Mouse (Mus musculus): Measurements from ENCODE around the gene Ppp2r5c. TPM values are rescaled to one million over a fixed set of nuclear protein-coding genes. Genes with fewer than 3 reads are reported as not detected.

The Ppp2r5c gene
- total and polyA plus RNA-seq, 3 experiments: 72.0 to 100.0 (median 93.9) TPM

GRCm38 (mm10) chr12:110424008-110424704, 22.8 kb upstream of the Ppp2r5c start:
- Histone ChIP-seq H3K36me3 (ENCODE audit: control insufficient read depth in 1 of 2, insufficient read depth in 2 of 2, low read length in 2 of 2) (0 out of 4 replicates have a peak, but pooled peaks cover 0 to 2% of the 10 kb centered on the region in 2 experiments), H3K27ac (ENCODE audit: control insufficient read depth, low read depth, low read length) (no peak overlapping the region), H3K9ac (ENCODE audit: control insufficient read depth, low read depth, low read length, poor library complexity, severe bottlenecking) (no peak overlapping the region), H3K4me3 (ENCODE audit: control insufficient read depth in 1 of 2, insufficient read depth in 1 of 2, low read depth in 2 of 2, low read length in 2 of 2) (no peak overlapping the region), H3K9me3 (replicated peaks; ENCODE audit: insufficient read depth, low read length) (no peaks in the 10 kb centered on the region), H3K4me1 (ENCODE audit: control insufficient read depth in 1 of 2, insufficient read depth in 2 of 2, low read length in 2 of 2) (peaks cover 0 to 4% of the 10 kb centered on the region in 2 experiments; a peak in 2 of 4 replicates), H3K27me3 (ENCODE audit: control insufficient read depth in 1 of 2, insufficient read depth in 2 of 2, low read length in 2 of 2) (no peaks in the 10 kb centered on the region), H3K79me2 (ENCODE audit: control insufficient read depth, insufficient read depth, low read length, poor library complexity) (no peaks in the 10 kb centered on the region)
- no peak for DNase-seq (ENCODE audit: low read depth, low spot score)
- TF ChIP-seq GABPA (IDR thresholded peaks at IDR 0.05; ENCODE audit: low read depth, low read length) (no peak), NRF1 (IDR thresholded peaks at IDR 0.05; ENCODE audit: insufficient read depth, low read depth, low read length, poor library complexity, severe bottlenecking) (no peak)

- no peak for TF ChIP-seq MEF2A (IDR thresholded peaks at IDR 0.05; ENCODE audit: extremely low read depth, insufficient replicate concordance, low read depth, low read length, poor library complexity, severe bottlenecking)
- TF ChIP-seq MAZ (IDR thresholded peaks at IDR 0.05; ENCODE audit: low read depth, low read length): no peak
- no peak for TF ChIP-seq BHLHE40 (IDR thresholded peaks at IDR 0.05; ENCODE audit: borderline replicate concordance, low read depth, low read length)
- TF ChIP-seq CTCF (IDR thresholded peaks at IDR 0.05 in 2 of 3, conservative IDR thresholded peaks at IDR 0.05 in 1 of 3; ENCODE audit: control insufficient read depth in 1 of 3, insufficient read depth in 1 of 3, low read depth in 2 of 3, low read length in 3 of 3, poor library complexity in 1 of 3, severe bottlenecking in 1 of 3): no peak
- TF ChIP-seq MYC (IDR thresholded peaks at IDR 0.05; ENCODE audit: low read depth, low read length): no peak
- TF ChIP-seq RCOR1 (IDR thresholded peaks at IDR 0.05; ENCODE audit: low read depth, low read length): no peak
- TF ChIP-seq MXI1 (IDR thresholded peaks at IDR 0.05; ENCODE audit: low read depth, low read length): no peak
- no peak for TF ChIP-seq E2F4 (IDR thresholded peaks at IDR 0.05; ENCODE audit: borderline replicate concordance, low read depth, low read length)
- no peak for TF ChIP-seq NELFE (IDR thresholded peaks at IDR 0.05; ENCODE audit: low read depth, low read length)
- no peak for TF ChIP-seq EP300 (IDR thresholded peaks at IDR 0.05; ENCODE audit: low read depth in 1 of 2, low read length in 2 of 2)
- no peak for TF ChIP-seq POLR2AphosphoS5 (IDR thresholded peaks at IDR 0.05; ENCODE audit: borderline replicate concordance, low read depth, low read length)
- TF ChIP-seq POLR2AphosphoS2 (IDR thresholded peaks at IDR 0.05; ENCODE audit: low read length): no peak
- no peak for TF ChIP-seq USF1 (IDR thresholded peaks at IDR 0.05; ENCODE audit: low read depth, low read length)
- Histone ChIP-seq H3K79me2 (ENCODE audit: control insufficient read depth, insufficient read depth, low read length, poor library complexity) (no peaks in the 10 kb centered on the region), H3K36me3 (ENCODE audit: control insufficient read depth in 1 of 2, insufficient read depth in 2 of 2, low read length in 2 of 2) (no peaks in the 10 kb centered on the region), H3K4me3 (ENCODE audit: control insufficient read depth in 1 of 2, insufficient read depth in 1 of 2, low read depth in 2 of 2, low read length in 2 of 2) (no peak overlapping the region), H3K27ac (ENCODE audit: control insufficient read depth, low read depth, low read length) (no peak overlapping the region), H3K4me1 (ENCODE audit: control insufficient read depth in 1 of 2, insufficient read depth in 2 of 2, low read length in 2 of 2) (no peaks in the 10 kb centered on the region; a peak in 1 of 4 replicates), H3K9ac (ENCODE audit: control insufficient read depth, low read depth, low read length, poor library complexity, severe bottlenecking) (no peak overlapping the region), H3K27me3 (ENCODE audit: control insufficient read depth in 1 of 2, insufficient read depth in 2 of 2, low read length in 2 of 2) (no peaks in the 10 kb centered on the region), H3K9me3 (replicated peaks; ENCODE audit: insufficient read depth, low read length) (no peaks in the 10 kb centered on the region)
- DNase-seq (ENCODE audit: low read depth, low spot score): no peak
Observed at GRCm38 (mm10) chr12:110426417-110427010, 20.4 kb upstream of the Ppp2r5c start.

Measured in MEL (cell line).